Mouse (Mus musculus) liver, postnatal 0 days (tissue): ENCODE data around the gene Clnk.

Experiments
- CTCF ChIP-seq: sonication (generic); IDR thresholded peaks from 2 replicates; pipeline ENCODE4 v1.5.1; 2016; ENCODE audit warnings: antibody characterized with exemption, low read depth
- EP300 ChIP-seq: IDR thresholded peaks from 2 replicates; pipeline ENCODE4 v1.6.1; 2016; ENCODE audit warnings: antibody characterized with exemption, low read depth, mild to moderate bottlenecking

- TF ChIP-seq CTCF (no peak), EP300 (no peak)
Observed at GRCm38 (mm10) chr5:38824132-38824965, 52.3 kb downstream of the Clnk start.
